Mouse (Mus musculus) forebrain, postnatal 0 days (tissue): ENCODE results near the gene Pkd1. TPM values are rescaled to one million over a fixed set of nuclear protein-coding genes. Genes with fewer than 3 reads are reported as not detected.

ENCODE experiments used
- ATAC-seq: fragments of 200-750 bp; cut with Nextera tagmentation; 2 replicates; pipeline ENCODE4 v1.8.0; 2017; ENCODE audit warnings: mild to moderate bottlenecking, moderate library complexity
- DNase-seq: peaks from one replicate; pipeline ENCODE4 v3.0.0-alpha.2; 2015
- H3K27ac ChIP-seq: fragments of 300-500 bp; sonication (generic); 2 replicates; pipeline ENCODE4 v1.5.1; 2014; ENCODE audit warnings: low read depth, mild to moderate bottlenecking, antibody characterized with exemption, low read length, moderate library complexity, mixed read lengths
- H3K27me3 ChIP-seq: fragments of 300-500 bp; sonication (generic); 2 replicates; pipeline ENCODE4 v1.6.1; 2014; ENCODE audit warnings: mild to moderate bottlenecking, low read length, mixed read lengths; ENCODE audit not compliant: insufficient read depth
- H3K36me3 ChIP-seq: fragments of 300-500 bp; sonication (generic); 2 replicates; pipeline ENCODE4 v1.6.1; 2014; ENCODE audit warnings: mild to moderate bottlenecking, moderate library complexity; ENCODE audit not compliant: insufficient read depth
- H3K4me1 ChIP-seq: fragments of 300-500 bp; sonication (generic); 2 replicates; pipeline ENCODE4 v1.6.1; 2014; ENCODE audit warnings: antibody characterized with exemption; ENCODE audit not compliant: insufficient read depth
- H3K4me2 ChIP-seq: fragments of 300-500 bp; sonication (generic); 2 replicates; pipeline ENCODE4 v1.6.1; 2014; ENCODE audit warnings: low read depth, mild to moderate bottlenecking, moderate library complexity
- H3K4me3 ChIP-seq: fragments of 300-500 bp; sonication (generic); 2 replicates; pipeline ENCODE4 v1.5.1; 2014; ENCODE audit warnings: low read depth, low read length, mixed read lengths
- H3K9ac ChIP-seq: fragments of 300-500 bp; sonication (generic); 2 replicates; pipeline ENCODE4 v1.6.1; 2014; ENCODE audit warnings: mild to moderate bottlenecking
- H3K9me3 ChIP-seq: fragments of 300-500 bp; sonication (generic); 2 replicates; pipeline ENCODE4 v1.6.1; 2016; ENCODE audit warnings: low read length
- CTCF ChIP-seq: sonication (generic); IDR thresholded peaks from 2 replicates; pipeline ENCODE4 v1.5.1; 2016; ENCODE audit warnings: antibody characterized with exemption, control low read depth, low read depth
- WGBS: fragments of 180-500 bp; shearing (Covaris S2); extraction: QIAGEN DNeasy Blood & Tissue Kit; methylation state at CpG from one replicate; pipeline ENCODE4 v1.1.7; 2014; 5-methylcytosine and 5-hydroxymethylcytosine counted together
- microRNA-seq, 2 experiments: library from miRNA; unstranded; fragments of <30 nt; microRNA quantifications; one replicate each; pipeline ENCODE4; 2016
- polyA plus RNA-seq: library from polyadenylated mRNA; unstranded; fragments of >200 nt; fragmentation: Nextera tagmentation; extraction: Ambion mirVana; gene quantifications from 2 replicates; pipeline ENCODE4 v1.2.1, GENCODE M21; 2015
- total RNA-seq: library from RNA; depleted of rRNA; stranded (reverse); fragments of >200 nt; gene quantifications from 2 replicates; pipeline ENCODE4 v1.2.3, GENCODE M21; 2014; rRNA removed

Gene Pkd1
- total and polyA plus RNA-seq, 2 experiments from 2014 or later, result 8.9 to 58.8 TPM

- DNase-seq, result no peak
- no peak for ATAC-seq
- peaks cover 19% of the 10 kb centered on the region for H3K36me3 ChIP-seq
- no peaks in the 10 kb centered on the region for H3K9me3 ChIP-seq
- H3K27ac ChIP-seq, result no peak overlapping the region
- WGBS, result 77% methylated on average over 6 of the region's 6 CpGs
- no peaks in the 10 kb centered on the region for H3K27me3 ChIP-seq
- H3K4me2 ChIP-seq, result no peak overlapping the region
- no peak for TF ChIP-seq CTCF
- H3K4me1 ChIP-seq, result no peaks in the 10 kb centered on the region
- H3K4me3 ChIP-seq, result no peak overlapping the region
- no peak overlapping the region for H3K9ac ChIP-seq
Observed at GRCm38 (mm10) chr17:24642791-24643343, 93.2 kb downstream of the Pkd1 start.

- H3K4me3 ChIP-seq, result no peak overlapping the region
- H3K27me3 ChIP-seq, result no peaks in the 10 kb centered on the region
- DNase-seq (no peak), ATAC-seq (no peak)
- H3K36me3 ChIP-seq, result peaks cover 7% of the 10 kb centered on the region; the same call in 1 of the 2 replicates
- no peak for TF ChIP-seq CTCF
- no peaks in the 10 kb centered on the region for H3K9me3 ChIP-seq
- H3K27ac ChIP-seq, result 0 out of 2 replicates have a peak overlapping the region, but pooled peaks have one; percentile 15
- 49% methylated on average over 7 of the region's 7 CpGs for WGBS
- H3K9ac ChIP-seq, result no peak overlapping the region
- no peak overlapping the region for H3K4me2 ChIP-seq
- H3K4me1 ChIP-seq, result no peaks in the 10 kb centered on the region
Observed at GRCm38 (mm10) chr17:24644030-24644715, 94.5 kb downstream of the Pkd1 start.

- DNase-seq (no peak), ATAC-seq (no peak)
Observed at GRCm38 (mm10) chr17:24644875-24645721, 95.5 kb downstream of the Pkd1 start.

GRCm38 (mm10) chr17:24645916-24646315 lies 96.3 kb downstream of the Pkd1 start:
- Histone ChIP-seq H3K9me3 (no peaks in the 10 kb centered on the region), H3K36me3 (no peaks in the 10 kb centered on the region), H3K27me3 (no peaks in the 10 kb centered on the region), H3K9ac (no peak overlapping the region), H3K27ac (0 out of 2 replicates have a peak overlapping the region, but pooled peaks have one; percentile 15), H3K4me3 (no peak overlapping the region), H3K4me2 (no peak overlapping the region), H3K4me1 (peaks cover 4% of the 10 kb centered on the region; the same call in 1 of the 2 replicates)
- no peak for TF ChIP-seq CTCF
- 78% methylated on average over 3 of the region's 3 CpGs for WGBS
- no peak for DNase-seq
- ATAC-seq, result no peak

More at GRCm38 (mm10) chr17:24644875-24645721, 95.5 kb downstream of the Pkd1 start:
- peaks cover 4% of the 10 kb centered on the region; the same call in 1 of the 2 replicates for H3K4me1 ChIP-seq
- H3K27me3 ChIP-seq, result no peaks in the 10 kb centered on the region
- peaks cover 4% of the 10 kb centered on the region; the same call in 1 of the 2 replicates for H3K36me3 ChIP-seq
- no peaks in the 10 kb centered on the region for H3K9me3 ChIP-seq
- 82% methylated on average over 9 of the region's 9 CpGs for WGBS
- TF ChIP-seq CTCF, result no peak
- no peak overlapping the region for H3K4me3 ChIP-seq
- H3K4me2 ChIP-seq, result no peak overlapping the region
- H3K27ac ChIP-seq, result no peak overlapping the region
- H3K9ac ChIP-seq, result no peak overlapping the region

Small RNAs within 50 kb of the gene (microRNA-seq; reads per million reads assigned to microRNA genes)
- 0 to 0.24 reads per million in 2 experiments for gene Gm24589

Other genes starting within 250 kb of the Pkd1 start
- gene Abca17, start 198.8 kb upstream of the Pkd1 start, total RNA-seq, result 0.38 and 0.62 TPM in 2 replicates
- 0.70 and 0.86 TPM in 2 replicates for gene Abca17, start 198.8 kb upstream of the Pkd1 start, polyA plus RNA-seq
- gene Abca3, start 197.9 kb upstream of the Pkd1 start, total RNA-seq, result 53.0 and 71.2 TPM in 2 replicates
- gene Abca3, start 197.9 kb upstream of the Pkd1 start, polyA plus RNA-seq, result 15.5 and 22.9 TPM in 2 replicates
- gene Rnps1, start 135.3 kb upstream of the Pkd1 start, total RNA-seq, result 289 and 291 TPM in 2 replicates
- gene Rnps1, start 135.3 kb upstream of the Pkd1 start, polyA plus RNA-seq, result 361 and 363 TPM in 2 replicates
- gene Eci1, start 123.2 kb upstream of the Pkd1 start, total RNA-seq, result 20.2 and 22.0 TPM in 2 replicates
- 23.3 and 30.0 TPM in 2 replicates for gene Eci1, start 123.2 kb upstream of the Pkd1 start, polyA plus RNA-seq
- gene Dnase1l2, start 106.7 kb upstream of the Pkd1 start, total RNA-seq, result 4.7 and 6.2 TPM in 2 replicates
- 0.82 and 0.92 TPM in 2 replicates for gene Dnase1l2, start 106.7 kb upstream of the Pkd1 start, polyA plus RNA-seq
- gene E4f1, start 79.5 kb upstream of the Pkd1 start, total RNA-seq, result 34.2 and 37.5 TPM in 2 replicates
- 9.2 and 25.6 TPM in 2 replicates for gene E4f1, start 79.5 kb upstream of the Pkd1 start, polyA plus RNA-seq
- gene Pgp, start 79.4 kb upstream of the Pkd1 start, total RNA-seq, result 37.8 and 39.5 TPM in 2 replicates
- 68.1 and 72.5 TPM in 2 replicates for gene Pgp, start 79.4 kb upstream of the Pkd1 start, polyA plus RNA-seq
- gene Bricd5, start 76.0 kb upstream of the Pkd1 start, total RNA-seq, result 1.2 and 2.0 TPM in 2 replicates
- gene Bricd5, start 76.0 kb upstream of the Pkd1 start, polyA plus RNA-seq, result 1.6 and 4.3 TPM in 2 replicates
- gene Mlst8, start 70.8 kb upstream of the Pkd1 start, total RNA-seq, result 36.5 and 45.5 TPM in 2 replicates
- 23.9 and 28.2 TPM in 2 replicates for gene Mlst8, start 70.8 kb upstream of the Pkd1 start, polyA plus RNA-seq
- 90.0 and 113 TPM in 2 replicates for gene Caskin1, start 61.2 kb upstream of the Pkd1 start, total RNA-seq
- gene Caskin1, start 61.2 kb upstream of the Pkd1 start, polyA plus RNA-seq, result 14.9 and 25.3 TPM in 2 replicates
- gene Traf7, start 21.9 kb upstream of the Pkd1 start, total RNA-seq, result 145 and 168 TPM in 2 replicates
- gene Traf7, start 21.9 kb upstream of the Pkd1 start, polyA plus RNA-seq, result 81.4 and 82.0 TPM in 2 replicates
- gene Rab26, start 15.6 kb upstream of the Pkd1 start, total RNA-seq, result 5.0 and 7.1 TPM in 2 replicates
- gene Rab26, start 15.6 kb upstream of the Pkd1 start, polyA plus RNA-seq, result 10.1 and 12.4 TPM in 2 replicates
- gene Tsc2, start 82.8 kb downstream of the Pkd1 start, total RNA-seq, result 81.2 and 92.6 TPM in 2 replicates
- gene Tsc2, start 82.8 kb downstream of the Pkd1 start, polyA plus RNA-seq, result 44.2 and 56.2 TPM in 2 replicates
- gene Nthl1, start 82.8 kb downstream of the Pkd1 start, total RNA-seq, result 10.1 and 10.2 TPM in 2 replicates
- gene Nthl1, start 82.8 kb downstream of the Pkd1 start, polyA plus RNA-seq, result 8.6 and 9.8 TPM in 2 replicates
- gene Slc9a3r2, start 100.5 kb downstream of the Pkd1 start, total RNA-seq, result 43.5 and 54.5 TPM in 2 replicates
- gene Slc9a3r2, start 100.5 kb downstream of the Pkd1 start, polyA plus RNA-seq, result 42.0 and 48.3 TPM in 2 replicates
- not detected in 2 replicates for gene Npw, start 108.6 kb downstream of the Pkd1 start, total RNA-seq
- 0.64 and 0.96 TPM in 2 replicates for gene Npw, start 108.6 kb downstream of the Pkd1 start, polyA plus RNA-seq
- 31.2 and 41.5 TPM in 2 replicates for gene Zfp598, start 119.9 kb downstream of the Pkd1 start, total RNA-seq
- gene Zfp598, start 119.9 kb downstream of the Pkd1 start, polyA plus RNA-seq, result 14.6 and 15.0 TPM in 2 replicates
- 218 and 221 TPM in 2 replicates for gene Syngr3, start 140.1 kb downstream of the Pkd1 start, total RNA-seq
- gene Syngr3, start 140.1 kb downstream of the Pkd1 start, polyA plus RNA-seq, result 255 and 290 TPM in 2 replicates
- gene Gfer, start 146.3 kb downstream of the Pkd1 start, total RNA-seq, result 34.5 and 34.7 TPM in 2 replicates
- 35.4 and 38.0 TPM in 2 replicates for gene Gfer, start 146.3 kb downstream of the Pkd1 start, polyA plus RNA-seq
- gene Noxo1, start 146.4 kb downstream of the Pkd1 start, total RNA-seq, result 3.8 and 4.5 TPM in 2 replicates
- gene Noxo1, start 146.4 kb downstream of the Pkd1 start, polyA plus RNA-seq, result 1.4 and 2.5 TPM in 2 replicates
- 39.0 and 59.2 TPM in 2 replicates for gene Tbl3, start 157.8 kb downstream of the Pkd1 start, total RNA-seq
- gene Tbl3, start 157.8 kb downstream of the Pkd1 start, polyA plus RNA-seq, result 45.7 and 48.0 TPM in 2 replicates
- 0.69 TPM in 1 of 2 replicates, not detected in the other for gene Rnf151, start 168.2 kb downstream of the Pkd1 start, total RNA-seq
- not detected in 2 replicates for gene Rnf151, start 168.2 kb downstream of the Pkd1 start, polyA plus RNA-seq
- 2,317 and 3,198 TPM in 2 replicates for gene Rps2, start 168.3 kb downstream of the Pkd1 start, total RNA-seq
- 884 and 936 TPM in 2 replicates for gene Rps2, start 168.3 kb downstream of the Pkd1 start, polyA plus RNA-seq
- 151 and 199 TPM in 2 replicates for gene Ndufb10, start 174.6 kb downstream of the Pkd1 start, total RNA-seq
- 312 and 351 TPM in 2 replicates for gene Ndufb10, start 174.6 kb downstream of the Pkd1 start, polyA plus RNA-seq
- not detected in 2 replicates for gene Rpl3l, start 178.0 kb downstream of the Pkd1 start, total RNA-seq
- 0.34 TPM in 1 of 2 replicates, not detected in the other for gene Rpl3l, start 178.0 kb downstream of the Pkd1 start, polyA plus RNA-seq
- 19.3 and 27.4 TPM in 2 replicates for gene Msrb1, start 186.8 kb downstream of the Pkd1 start, total RNA-seq
- gene Msrb1, start 186.8 kb downstream of the Pkd1 start, polyA plus RNA-seq, result 28.4 and 28.6 TPM in 2 replicates
- gene Hs3st6, start 203.2 kb downstream of the Pkd1 start, total RNA-seq, result 0.57 TPM in 1 of 2 replicates, not detected in the other
- 0.45 and 0.53 TPM in 2 replicates for gene Hs3st6, start 203.2 kb downstream of the Pkd1 start, polyA plus RNA-seq